Mouse (Mus musculus) hindbrain, embryonic 10.5 days (tissue): ENCODE data around the gene H2-M10.2. TPM values are rescaled to one million over a fixed set of nuclear protein-coding genes. Genes with fewer than 3 reads are reported as not detected.
A peak's percentile ranks its signal among the peaks of the same experiment; 100 is the strongest.

ENCODE experiments used
- DNase-seq: peaks from one replicate; pipeline ENCODE4 v3.0.0-alpha.2; 2017; ENCODE audit warnings: low spot score
- H3K27ac ChIP-seq: fragments of 300-500 bp; sonication (generic); 2 replicates; pipeline ENCODE4 v1.5.1; 2016; ENCODE audit warnings: mild to moderate bottlenecking, moderate library complexity
- H3K27me3 ChIP-seq: fragments of 300-500 bp; sonication (generic); 2 replicates; pipeline ENCODE4 v1.6.1; 2016; ENCODE audit warnings: mild to moderate bottlenecking; ENCODE audit not compliant: poor library complexity, insufficient read depth, severe bottlenecking
- H3K36me3 ChIP-seq: fragments of 300-500 bp; sonication (generic); 2 replicates; pipeline ENCODE4 v1.6.1; 2016; ENCODE audit warnings: mild to moderate bottlenecking, moderate library complexity
- H3K4me1 ChIP-seq: fragments of 300-500 bp; sonication (generic); replicated peaks from 2 replicates; pipeline ENCODE4 v1.6.1; 2016; ENCODE audit warnings: mild to moderate bottlenecking
- H3K4me3 ChIP-seq: fragments of 300-500 bp; sonication (generic); 2 replicates; pipeline ENCODE4 v1.5.1; 2016; ENCODE audit warnings: mild to moderate bottlenecking, moderate library complexity
- H3K9me3 ChIP-seq: fragments of 300-500 bp; sonication (generic); 2 replicates; pipeline ENCODE4 v1.6.1; 2016; ENCODE audit warnings: mild to moderate bottlenecking, moderate library complexity
- WGBS: fragments of 180-500 bp; shearing (Covaris S2); methylation state at CpG from one replicate; pipeline ENCODE4 v1.1.7; 2016; 5-methylcytosine and 5-hydroxymethylcytosine counted together
- polyA plus RNA-seq: library from polyadenylated mRNA; unstranded; fragments of >200 nt; fragmentation: Nextera tagmentation; extraction: Ambion mirVana; gene quantifications from 2 replicates; pipeline ENCODE4 v1.2.1, GENCODE M21; 2016

H2-M10.2 gene
- polyA plus RNA-seq, 1 experiment from 2014 or later, result 0.22 TPM

- no peaks in the 10 kb centered on the region for H3K9me3 ChIP-seq
- H3K27ac ChIP-seq, result peak overlapping the region; percentile 100
- H3K4me3 ChIP-seq, result peak overlapping the region; percentile 82
- DNase-seq, result peak; percentile 93
- peaks cover 61% of the 10 kb centered on the region for H3K36me3 ChIP-seq
- H3K27me3 ChIP-seq, result no peaks in the 10 kb centered on the region
- peaks cover 34% of the 10 kb centered on the region for H3K4me1 ChIP-seq
- WGBS, result under 1% methylated on average over 83 of the region's 84 CpGs
Observed at GRCm38 (mm10) chr17:36270956-36271585, 15.2 kb downstream of the H2-M10.2 start.

GRCm38 (mm10) chr17:36265834-36266233 is 20.5 kb downstream of the H2-M10.2 start:
- Histone ChIP-seq H3K4me3 (no peak overlapping the region), H3K36me3 (peaks cover 82% of the 10 kb centered on the region), H3K9me3 (no peaks in the 10 kb centered on the region), H3K4me1 (peaks cover 11% of the 10 kb centered on the region), H3K27me3 (no peaks in the 10 kb centered on the region), H3K27ac (no peak overlapping the region)
- no peak for DNase-seq
- WGBS, result 81% methylated on average over 5 of the region's 5 CpGs

GRCm38 (mm10) chr17:36264273-36264925 is 21.9 kb downstream of the H2-M10.2 start:
- Histone ChIP-seq H3K27me3 (no peaks in the 10 kb centered on the region), H3K4me1 (no peaks in the 10 kb centered on the region), H3K9me3 (no peaks in the 10 kb centered on the region), H3K27ac (no peak overlapping the region), H3K36me3 (peaks cover 96% of the 10 kb centered on the region), H3K4me3 (no peak overlapping the region)
- 92% methylated on average over 3 of the region's 3 CpGs for WGBS
- no peak for DNase-seq

GRCm38 (mm10) chr17:36261511-36262166 is 24.7 kb downstream of the H2-M10.2 start:
- Histone ChIP-seq H3K27me3 (no peaks in the 10 kb centered on the region), H3K27ac (no peak overlapping the region), H3K9me3 (no peaks in the 10 kb centered on the region), H3K4me3 (no peak overlapping the region), H3K36me3 (peaks cover 83% of the 10 kb centered on the region), H3K4me1 (peaks cover 13% of the 10 kb centered on the region)
- WGBS, result 93% methylated on average over 9 of the region's 9 CpGs
- no peak for DNase-seq

- Histone ChIP-seq H3K27me3 (peaks cover 4% of the 10 kb centered on the region; the same call in 1 of the 2 replicates), H3K4me1 (peaks cover 16% of the 10 kb centered on the region), H3K4me3 (peak within 1 kb of the TSS; percentile 84), H3K9me3 (no peaks in the 10 kb centered on the region), H3K36me3 (peaks cover 53% of the 10 kb centered on the region), H3K27ac (peak within 1 kb of the TSS; percentile 91)
- no peak for DNase-seq
- 56% methylated on average over 6 of the region's 6 CpGs for WGBS
Observed at GRCm38 (mm10) chr17:36257969-36258368, 28.3 kb downstream of the H2-M10.2 start, which contains the start of gene Rpp21. TSS of gene Rpp21 (minus strand) at chr17:36258069.

- H3K9me3 ChIP-seq, result no peaks in the 10 kb centered on the region
- H3K36me3 ChIP-seq, result peaks cover 47% of the 10 kb centered on the region
- WGBS, result under 1% methylated on average over 37 of the region's 37 CpGs
- DNase-seq, result peak; percentile 77
- H3K27ac ChIP-seq, result peak overlapping the region; percentile 91
- peak overlapping the region; percentile 84 for H3K4me3 ChIP-seq
- peaks cover 10% of the 10 kb centered on the region for H3K27me3 ChIP-seq
- peaks cover 17% of the 10 kb centered on the region for H3K4me1 ChIP-seq
Observed at GRCm38 (mm10) chr17:36257241-36257947, 28.9 kb downstream of the H2-M10.2 start.

GRCm38 (mm10) chr17:36253087-36253600 is 33.1 kb downstream of the H2-M10.2 start:
- H3K27ac ChIP-seq, result no peak overlapping the region
- WGBS, result 68% methylated on average over 6 of the region's 6 CpGs
- no peak overlapping the region for H3K4me3 ChIP-seq
- peaks cover 26% of the 10 kb centered on the region for H3K4me1 ChIP-seq
- H3K27me3 ChIP-seq, result peaks cover 45% of the 10 kb centered on the region
- H3K9me3 ChIP-seq, result no peaks in the 10 kb centered on the region
- DNase-seq, result no peak
- peaks cover 6% of the 10 kb centered on the region; the same call in 1 of the 2 replicates for H3K36me3 ChIP-seq

GRCm38 (mm10) chr17:36252250-36252876 is 33.9 kb downstream of the H2-M10.2 start:
- Histone ChIP-seq H3K27ac (no peak overlapping the region), H3K9me3 (no peaks in the 10 kb centered on the region), H3K36me3 (peaks cover 6% of the 10 kb centered on the region; the same call in 1 of the 2 replicates), H3K27me3 (peaks cover 53% of the 10 kb centered on the region), H3K4me1 (peaks cover 18% of the 10 kb centered on the region), H3K4me3 (peak overlapping the region; percentile 40)
- 12% methylated on average over 25 of the region's 25 CpGs for WGBS
- DNase-seq, result peak; percentile 44

- peak overlapping the region; percentile 36 for H3K4me3 ChIP-seq
Observed at GRCm38 (mm10) chr17:36248886-36249285, 37.4 kb downstream of the H2-M10.2 start.

GRCm38 (mm10) chr17:36245741-36246140 is 40.5 kb downstream of the H2-M10.2 start:
- H3K9me3 ChIP-seq, result no peaks in the 10 kb centered on the region
- peaks cover 9% of the 10 kb centered on the region for H3K4me1 ChIP-seq
- DNase-seq, result no peak
- no peaks in the 10 kb centered on the region for H3K36me3 ChIP-seq
- no peak overlapping the region for H3K27ac ChIP-seq
- WGBS, result 85% methylated on average over 2 of the region's 2 CpGs
- peaks cover 33% of the 10 kb centered on the region for H3K27me3 ChIP-seq
- H3K4me3 ChIP-seq, result no peak overlapping the region

More at GRCm38 (mm10) chr17:36248886-36249285, 37.4 kb downstream of the H2-M10.2 start:
- H3K27ac ChIP-seq, result no peak overlapping the region
- no peak for DNase-seq
- no peaks in the 10 kb centered on the region for H3K9me3 ChIP-seq
- no peaks in the 10 kb centered on the region for H3K36me3 ChIP-seq
- WGBS, result 27% methylated on average over 33 of the region's 33 CpGs
- H3K27me3 ChIP-seq, result peaks cover 53% of the 10 kb centered on the region
- peaks cover 11% of the 10 kb centered on the region; the same call in 1 of the 2 replicates for H3K4me1 ChIP-seq

GRCm38 (mm10) chr17:36244031-36244430 is 42.3 kb downstream of the H2-M10.2 start:
- H3K27me3 ChIP-seq, result peaks cover 25% of the 10 kb centered on the region
- no peak for DNase-seq
- H3K4me1 ChIP-seq, result peaks cover 11% of the 10 kb centered on the region
- 28% methylated on average over 5 of the region's 5 CpGs for WGBS
- H3K36me3 ChIP-seq, result no peaks in the 10 kb centered on the region
- H3K27ac ChIP-seq, result no peak overlapping the region
- no peaks in the 10 kb centered on the region for H3K9me3 ChIP-seq
- H3K4me3 ChIP-seq, result no peak overlapping the region

- Histone ChIP-seq H3K9me3 (no peaks in the 10 kb centered on the region), H3K27ac (no peak overlapping the region), H3K4me3 (no peak overlapping the region), H3K36me3 (no peaks in the 10 kb centered on the region), H3K4me1 (peaks cover 13% of the 10 kb centered on the region), H3K27me3 (peaks cover 41% of the 10 kb centered on the region)
- no peak for DNase-seq
- 14% methylated on average over 5 of the region's 5 CpGs for WGBS
Observed at GRCm38 (mm10) chr17:36240637-36241213, 45.6 kb downstream of the H2-M10.2 start.
